Mouse (Mus musculus): Measurements from ENCODE around the gene Plekha1. TPM values are rescaled to one million over a fixed set of nuclear protein-coding genes. Genes with fewer than 3 reads are reported as not detected.

Plekha1 gene
- polyA plus RNA-seq, 1 experiment from 2014 or later: 50.1 TPM

Other genes with a start within 250 kb of the Plekha1 start
- 0.08 TPM in 1 of 2 replicates, not detected in the other for gene Btbd16, start 91.7 kb upstream of the Plekha1 start, polyA plus RNA-seq (2014; fragmentation: Nextera tagmentation; extraction: Ambion mirVana)
- 7.3 and 19.0 TPM in 2 replicates for gene Htra1, start 70.4 kb downstream of the Plekha1 start, polyA plus RNA-seq (2014; fragmentation: Nextera tagmentation; extraction: Ambion mirVana)
- gene Dmbt1, start 166.3 kb downstream of the Plekha1 start, polyA plus RNA-seq (2014; fragmentation: Nextera tagmentation; extraction: Ambion mirVana): not detected in 2 replicates

Data from hindbrain, embryonic 11.5 days (tissue).